Mouse (Mus musculus) heart, adult 2 months (tissue): ENCODE results near the gene Dpf3. TPM values are rescaled to one million over a fixed set of nuclear protein-coding genes. Genes with fewer than 3 reads are reported as not detected.

ENCODE experiments used
- DNase-seq, 2 experiments: peaks; one replicate each; pipeline ENCODE4 v3.0.0; 2021
- H3K27ac ChIP-seq: fragments of 200-600 bp; 2 replicates; pipeline ENCODE4 v1.8.1; 2022
- H3K27me3 ChIP-seq: fragments of 200-500 bp; 2 replicates; pipeline ENCODE4 v1.6.1; 2012; ENCODE audit warnings: mild to moderate bottlenecking, low read length, inconsistent platforms, mixed read lengths; ENCODE audit not compliant: control insufficient read depth, insufficient read depth
- H3K36me3 ChIP-seq: fragments of 200-500 bp; 2 replicates; pipeline ENCODE4 v1.6.1; 2012; ENCODE audit warnings: low read length, inconsistent platforms; ENCODE audit not compliant: control insufficient read depth, insufficient read depth
- H3K4me1 ChIP-seq: fragments of 200-500 bp; 2 replicates; pipeline ENCODE4 v1.6.1; 2011; ENCODE audit warnings: low read length; ENCODE audit not compliant: control insufficient read depth, insufficient read depth
- H3K4me3 ChIP-seq: fragments of 200-600 bp; 2 replicates; pipeline ENCODE4 v1.8.1; 2022
- H3K79me2 ChIP-seq: fragments of 200-500 bp; replicated peaks from 2 replicates; pipeline ENCODE4 v1.6.1; 2012; ENCODE audit warnings: mild to moderate bottlenecking, inconsistent platforms, low read length, moderate library complexity, mixed read lengths; ENCODE audit not compliant: control insufficient read depth, insufficient read depth
- H3K9ac ChIP-seq: fragments of 200-500 bp; 2 replicates; pipeline ENCODE4 v1.6.1; 2012; ENCODE audit warnings: low read depth, mild to moderate bottlenecking, control low read depth, inconsistent platforms, low read length, mixed read lengths
- CTCF ChIP-seq: fragments of 200-600 bp; IDR thresholded peaks from 2 replicates; pipeline ENCODE4 v1.8.1; 2022; ENCODE audit warnings: antibody characterized with exemption, mild to moderate bottlenecking, moderate library complexity
- EP300 ChIP-seq: fragments of 200-500 bp; IDR thresholded peaks from 2 replicates; pipeline ENCODE4 v1.6.1; 2011; ENCODE audit warnings: low read depth, low read length, control low read depth; ENCODE audit not compliant: insufficient read depth
- POLR2A ChIP-seq: fragments of 200-500 bp; IDR thresholded peaks from 2 replicates; pipeline ENCODE4 v1.6.1; 2011; ENCODE audit warnings: mild to moderate bottlenecking, low read depth, low read length, control low read depth; ENCODE audit not compliant: insufficient read depth
- WGBS: fragments of 180-500 bp; shearing (Covaris S2); methylation state at CpG from one replicate; pipeline ENCODE4 v1.1.7; 2018; 5-methylcytosine and 5-hydroxymethylcytosine counted together
- intact Hi-C: fragments of 180-260 bp; cut with DNase I; formaldehyde crosslinking; loops from one replicate; pipeline ENCODE4 v1.15.1; 2025
- polyA plus RNA-seq: library from polyadenylated mRNA; depleted of rRNA; stranded (reverse); fragments of >200 nt; gene quantifications from 2 replicates; pipeline ENCODE4 v1.2.3, GENCODE M21; 2012
- total RNA-seq, 2 experiments: library from RNA; stranded (reverse); gene quantifications; 2 replicates each; pipeline ENCODE4 v1.2.3; 2021

Gene Dpf3
- total and polyA plus RNA-seq, 3 experiments: 9.1 to 18.8 (median 16.6) TPM

- no peaks in the 10 kb centered on the region for H3K27me3 ChIP-seq
- no peak overlapping the region for H3K9ac ChIP-seq
- H3K79me2 ChIP-seq: no peaks in the 10 kb centered on the region; the same call in 1 of the 2 replicates
- peaks cover 2% of the 10 kb centered on the region; the same call in 1 of the 2 replicates for H3K4me1 ChIP-seq
- H3K36me3 ChIP-seq: no peaks in the 10 kb centered on the region
- intact Hi-C loops: no loop called here
- no peak overlapping the region for H3K4me3 ChIP-seq
- TF ChIP-seq POLR2A (no peak), CTCF (no peak), EP300 (no peak)
- WGBS: 91% methylated on average over 16 of the region's 16 CpGs
- DNase-seq: no peak
- no peak overlapping the region for H3K27ac ChIP-seq
Observed at GRCm38 (mm10) chr12:83392011-83392410, 95.5 kb downstream of the Dpf3 start.

- Histone ChIP-seq H3K9ac (no peak overlapping the region), H3K4me3 (no peak overlapping the region), H3K4me1 (peaks cover 2% of the 10 kb centered on the region; the same call in 1 of the 2 replicates), H3K79me2 (no peaks in the 10 kb centered on the region; the same call in 1 of the 2 replicates), H3K27ac (no peak overlapping the region), H3K36me3 (no peaks in the 10 kb centered on the region), H3K27me3 (no peaks in the 10 kb centered on the region)
- no peak for DNase-seq
- intact Hi-C loops: no loop called here
- 46% methylated on average over 3 of the region's 3 CpGs for WGBS
- no peak for TF ChIP-seq CTCF
- no peak for TF ChIP-seq EP300
- TF ChIP-seq POLR2A: no peak
Observed at GRCm38 (mm10) chr12:83387554-83387953, 100.0 kb downstream of the Dpf3 start.

- intact Hi-C loops: no loop called here
- no peak overlapping the region for H3K9ac ChIP-seq
- WGBS: 94% methylated on average over 7 of the region's 7 CpGs
Observed at GRCm38 (mm10) chr12:83381072-83381471, 106.4 kb downstream of the Dpf3 start.

GRCm38 (mm10) chr12:83380016-83380415, 107.5 kb downstream of the Dpf3 start:
- TF ChIP-seq EP300 (no peak), POLR2A (no peak), CTCF (no peak)
- Histone ChIP-seq H3K36me3 (no peaks in the 10 kb centered on the region), H3K4me1 (peaks cover 4% of the 10 kb centered on the region; the same call in 1 of the 2 replicates), H3K79me2 (no peaks in the 10 kb centered on the region), H3K4me3 (no peak overlapping the region), H3K27me3 (no peaks in the 10 kb centered on the region), H3K9ac (no peak overlapping the region), H3K27ac (no peak overlapping the region)
- WGBS: 70% methylated on average over 3 of the region's 3 CpGs
- intact Hi-C loops: no loop called here
- peak in 1 of 2 experiments; percentile 1 for DNase-seq

More at GRCm38 (mm10) chr12:83381072-83381471, 106.4 kb downstream of the Dpf3 start:
- Histone ChIP-seq H3K4me3 (no peak overlapping the region), H3K27me3 (no peaks in the 10 kb centered on the region), H3K4me1 (peaks cover 3% of the 10 kb centered on the region; the same call in 1 of the 2 replicates), H3K79me2 (no peaks in the 10 kb centered on the region), H3K27ac (no peak overlapping the region), H3K36me3 (no peaks in the 10 kb centered on the region)
- TF ChIP-seq EP300 (no peak), POLR2A (no peak), CTCF (no peak)
- peak in 1 of 2 experiments; percentile 2 for DNase-seq

GRCm38 (mm10) chr12:83375015-83375831, 112.3 kb downstream of the Dpf3 start:
- TF ChIP-seq EP300 (peak; percentile 70; the same call in 1 of the 2 replicates), CTCF (no peak)
- Histone ChIP-seq H3K27ac (peak overlapping the region; percentile 74), H3K4me3 (no peak overlapping the region), H3K27me3 (no peaks in the 10 kb centered on the region), H3K79me2 (no peaks in the 10 kb centered on the region), H3K9ac (peak overlapping the region; percentile 7; the same call in 1 of the 2 replicates), H3K4me1 (peaks cover 6% of the 10 kb centered on the region; the same call in 1 of the 2 replicates), H3K36me3 (no peaks in the 10 kb centered on the region)
- intact Hi-C loops: loop anchor here (2.0 to 5.0 kb wide), 2 partner anchors 37 to 110 kb away; no protein-coding TSS in a partner anchor
- DNase-seq: peak; percentile 43 to 50
- WGBS: 64% methylated on average over 12 of the region's 12 CpGs

GRCm38 (mm10) chr12:83373081-83373480, 114.4 kb downstream of the Dpf3 start:
- no peaks in the 10 kb centered on the region; the same call in 1 of the 2 replicates for H3K36me3 ChIP-seq
- DNase-seq: peak; percentile 19 to 26
- peaks cover 6% of the 10 kb centered on the region; the same call in 1 of the 2 replicates for H3K4me1 ChIP-seq
- H3K27ac ChIP-seq: no peak overlapping the region
- intact Hi-C loops: no loop called here
- no peak for TF ChIP-seq POLR2A
- no peak for TF ChIP-seq CTCF
- TF ChIP-seq EP300: no peak
- no peaks in the 10 kb centered on the region for H3K79me2 ChIP-seq
- H3K4me3 ChIP-seq: no peak overlapping the region
- 72% methylated on average over 7 of the region's 7 CpGs for WGBS
- H3K27me3 ChIP-seq: no peaks in the 10 kb centered on the region
- H3K9ac ChIP-seq: no peak overlapping the region
